8 mouse cellular contexts compared by ENCODE assay signal in genomic region chr4:155283001-155283503, GRCm38 (mm10). TPM values are rescaled to one million over a fixed set of nuclear protein-coding genes. Genes with fewer than 3 reads are reported as not detected.
DNase-seq lines count a peak whose midpoint lies in the region; ATAC-seq lines count a peak whose summit lies in the region.

No protein-coding gene starts in this region.

- H3K36me3 ChIP-seq in forebrain, embryonic 10.5 days (replicated peaks), result no peaks in the 10 kb centered on the region; the same call in 1 of the 2 replicates
- H3K36me3 ChIP-seq in limb, embryonic 15.5 days, result no peaks in the 10 kb centered on the region

- intact Hi-C loops in heart, postnatal 25 days (cut with DNase I), result no loop called here

- ATAC-seq in limb, embryonic 15.5 days (ENCODE audit: insufficient number of reproducible peaks, low FRiP score, low TSS enrichment, low read depth), result peak; percentile 87
- ATAC-seq in activated CD4-positive, CD25-positive, alpha-beta regulatory T cell, adult 4 months, result no peak

- no peaks in the 10 kb centered on the region for H3K27me3 ChIP-seq in forebrain, embryonic 10.5 days (ENCODE audit: poor library complexity, severe bottlenecking)
- H3K27me3 ChIP-seq in limb, embryonic 15.5 days, result no peaks in the 10 kb centered on the region

- H3K4me3 ChIP-seq in forebrain, embryonic 10.5 days, result peak overlapping the region; percentile 27; the same call in 1 of the 2 replicates
- H3K4me3 ChIP-seq in limb, embryonic 15.5 days, result peak overlapping the region; percentile 24

- H3K9ac ChIP-seq in limb, embryonic 15.5 days, result peak overlapping the region; percentile 14; the same call in 1 of the 2 replicates

- H3K9me3 ChIP-seq in forebrain, embryonic 10.5 days, result no peaks in the 10 kb centered on the region
- no peaks in the 10 kb centered on the region for H3K9me3 ChIP-seq in limb, embryonic 15.5 days

- WGBS in forebrain, embryonic 10.5 days, result 65% methylated on average over 11 of the region's 11 CpGs
- WGBS in limb, embryonic 15.5 days, result 3% methylated on average over 11 of the region's 11 CpGs

- DNase-seq in heart, adult 11 months, result peak; percentile 94
- DNase-seq in heart, postnatal 25 days (ENCODE audit: low spot score), result no peak
- peak; percentile 48 for DNase-seq in forebrain, embryonic 10.5 days (ENCODE audit: extremely low spot score, low spot score)
- DNase-seq in heart, postnatal 4 days, result peak; percentile 54
- no peak for DNase-seq in thymus, postnatal 4 days
- no peak for DNase-seq in urinary bladder, postnatal 10 days (ENCODE audit: low spot score)

- peak overlapping the region; percentile 45 for H3K4me2 ChIP-seq in limb, embryonic 15.5 days

- H3K27ac ChIP-seq in forebrain, embryonic 10.5 days, result peak overlapping the region; percentile 83
- H3K27ac ChIP-seq in limb, embryonic 15.5 days, result peak overlapping the region; percentile 98

- peaks cover 51% of the 10 kb centered on the region for H3K4me1 ChIP-seq in forebrain, embryonic 10.5 days
- H3K4me1 ChIP-seq in limb, embryonic 15.5 days, result peaks cover 83% of the 10 kb centered on the region

RNA-seq across cellular contexts. Expression of gene Faap20, which starts 33.5 kb away (rescaled TPM):
- 10 to 100 TPM; 13.5 to 15.5 TPM for total RNA-seq in heart, postnatal 25 days (2021)
- 108 and 110 TPM in 2 replicates for polyA plus RNA-seq in forebrain, embryonic 10.5 days (2016; fragmentation: Nextera tagmentation; extraction: Ambion mirVana)
- 10 to 100 TPM; 31.7 to 31.9 TPM for total RNA-seq in heart, postnatal 4 days (2021)
- polyA plus RNA-seq in limb, embryonic 15.5 days (2015; fragmentation: Nextera tagmentation; extraction: Ambion mirVana), result 74.0 and 76.2 TPM in 2 replicates
- polyA plus RNA-seq in activated CD4-positive, CD25-positive, alpha-beta regulatory T cell, adult 4 months (2017; shearing (Covaris generic)), result 10 to 100 TPM; 45.1 to 54.9 TPM

Comparison
In these comparisons a context has a peak if more than half of its experiments do, and no peak if none do; other contexts are left out.
1. DNase-seq: peak in heart, adult 11 months (single experiment), forebrain, embryonic 10.5 days (single experiment) and heart, postnatal 4 days (single experiment); none in heart, postnatal 25 days (single experiment), thymus, postnatal 4 days (single experiment) and urinary bladder, postnatal 10 days (single experiment).